Mouse (Mus musculus) right cerebral cortex, adult 2 months (tissue): ENCODE data around the gene Tgm2.

ENCODE experiments used
- DNase-seq, 2 experiments: peaks; one replicate each; pipeline ENCODE4 v3.0.0; 2021 to 2022; ENCODE audit warnings: low spot score in 2 of 2

The Tgm2 gene

GRCm38 (mm10) chr2:158141690-158142440, 4.4 kb downstream of the Tgm2 start:
- no peak for DNase-seq

- no peak for DNase-seq
Observed at GRCm38 (mm10) chr2:158141271-158141670, 5.0 kb downstream of the Tgm2 start.

DNA sequence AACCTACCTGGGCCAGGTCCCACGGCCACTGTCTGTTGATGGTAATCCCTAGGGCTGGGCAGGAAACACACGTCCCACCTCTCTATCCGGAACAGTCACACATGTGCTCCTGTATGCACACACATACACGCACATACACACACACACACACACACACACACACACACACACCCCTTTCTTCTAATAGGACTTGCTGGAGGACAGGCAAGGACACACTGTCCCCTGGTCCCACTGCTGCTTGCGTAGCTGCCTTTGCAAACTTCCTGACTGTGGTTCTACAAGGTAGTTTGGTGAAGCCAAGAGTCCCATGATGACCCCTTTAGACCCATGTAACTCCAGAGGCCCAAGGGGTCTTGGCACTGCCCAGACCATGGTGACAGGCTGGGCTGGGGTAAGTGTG, 5.6 kb downstream of the Tgm2 start:
- DNase-seq, result no peak

DNA sequence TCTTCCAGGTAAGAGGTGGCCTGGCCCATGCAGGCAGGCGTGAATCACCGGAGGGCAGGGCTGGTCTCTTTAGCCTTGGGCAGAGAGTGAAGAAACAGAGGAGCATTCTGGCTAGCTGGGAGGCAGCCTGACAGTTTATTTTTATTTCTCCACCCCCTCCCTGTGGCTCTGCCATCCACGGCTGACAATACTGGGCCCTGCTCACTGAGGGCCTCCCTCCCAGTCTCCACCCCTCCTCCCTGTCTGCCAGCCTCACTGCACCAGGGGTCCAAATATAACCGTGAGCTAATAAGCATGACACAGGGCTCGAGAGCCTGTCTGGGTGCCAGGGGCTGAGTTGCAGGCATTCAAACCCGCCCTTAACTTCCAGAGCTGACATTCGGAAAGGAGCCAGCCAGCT, 6.6 kb downstream of the Tgm2 start:
- peak; percentile 35 to 42 for DNase-seq

GRCm38 (mm10) chr2:158138778-158139177, 7.5 kb downstream of the Tgm2 start:
- no peak for DNase-seq

GRCm38 (mm10) chr2:158137771-158138170, 8.5 kb downstream of the Tgm2 start:
- DNase-seq, result no peak

DNA sequence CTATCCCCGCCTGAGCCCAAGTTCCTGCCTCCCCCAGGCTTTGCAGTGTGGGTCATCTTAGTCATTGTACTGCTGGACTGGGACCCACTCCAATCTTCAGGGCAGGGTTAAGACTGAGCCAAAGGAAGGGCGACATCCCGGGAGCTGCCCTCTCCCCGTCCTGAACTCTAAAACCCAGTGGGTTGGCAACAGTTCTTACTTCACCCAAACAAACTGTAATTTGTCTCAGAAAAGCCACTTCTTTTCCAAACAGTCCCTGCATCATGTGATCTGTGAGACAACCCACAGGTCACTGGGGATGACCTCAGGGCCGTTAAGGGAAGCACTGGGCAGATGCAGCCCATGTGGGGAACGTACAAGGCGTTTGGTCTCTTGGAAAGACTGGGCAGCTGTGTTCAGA, 10.0 kb downstream of the Tgm2 start:
- DNase-seq, result no peak

DNA sequence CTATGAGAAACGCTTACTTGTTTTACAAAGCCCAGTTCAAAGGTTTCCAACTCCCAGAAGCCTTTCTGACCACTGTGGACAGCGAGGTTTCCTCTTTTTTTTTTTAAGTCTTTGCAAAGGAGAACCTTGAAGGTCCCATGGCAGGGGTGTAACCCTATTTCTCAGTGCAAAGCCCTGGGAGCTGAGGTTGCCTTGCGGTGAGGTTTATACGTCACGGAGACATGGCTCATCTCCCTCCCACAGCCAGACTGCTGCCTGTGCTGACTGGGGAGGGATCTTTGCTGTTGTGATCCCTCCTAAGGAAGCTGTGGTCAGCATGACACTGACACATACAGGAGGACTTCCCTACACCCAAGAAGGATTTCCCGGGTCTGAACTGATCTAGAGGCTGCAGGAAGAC, 13.2 kb downstream of the Tgm2 start:
- DNase-seq, result no peak

GRCm38 (mm10) chr2:158132320-158132719, 13.9 kb downstream of the Tgm2 start:
- DNase-seq, result no peak

GRCm38 (mm10) chr2:158131197-158131835, 14.9 kb downstream of the Tgm2 start:
- no peak for DNase-seq

- no peak for DNase-seq
Observed at GRCm38 (mm10) chr2:158130391-158130986, 15.7 kb downstream of the Tgm2 start.

GRCm38 (mm10) chr2:158129291-158130002, 16.8 kb downstream of the Tgm2 start:
- DNase-seq, result no peak

- no peak for DNase-seq
Observed at GRCm38 (mm10) chr2:158128461-158129130, 17.6 kb downstream of the Tgm2 start.

DNA sequence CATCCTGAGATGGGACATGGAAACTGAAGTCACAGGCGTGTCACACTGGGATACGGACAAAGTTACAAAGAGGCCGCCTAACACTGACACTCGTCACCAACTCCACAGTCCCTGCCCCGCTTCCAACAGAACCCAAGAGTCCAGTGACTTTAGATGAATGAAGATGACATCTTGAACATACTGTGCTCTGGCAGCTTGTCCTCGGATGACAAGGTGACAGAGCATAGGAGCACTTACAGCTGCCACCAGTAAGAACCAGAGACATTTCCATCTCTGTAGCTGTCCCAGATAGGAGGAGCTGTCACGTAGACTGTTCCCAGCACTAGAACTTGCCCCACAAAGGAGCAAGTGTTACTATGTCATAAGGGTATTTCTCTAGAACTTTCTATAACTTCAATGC, 18.4 kb downstream of the Tgm2 start:
- DNase-seq, result no peak

GRCm38 (mm10) chr2:158127245-158127644, 19.0 kb downstream of the Tgm2 start:
- no peak for DNase-seq

- DNase-seq, result no peak
Observed at GRCm38 (mm10) chr2:158122814-158123213, 23.4 kb downstream of the Tgm2 start.

DNA sequence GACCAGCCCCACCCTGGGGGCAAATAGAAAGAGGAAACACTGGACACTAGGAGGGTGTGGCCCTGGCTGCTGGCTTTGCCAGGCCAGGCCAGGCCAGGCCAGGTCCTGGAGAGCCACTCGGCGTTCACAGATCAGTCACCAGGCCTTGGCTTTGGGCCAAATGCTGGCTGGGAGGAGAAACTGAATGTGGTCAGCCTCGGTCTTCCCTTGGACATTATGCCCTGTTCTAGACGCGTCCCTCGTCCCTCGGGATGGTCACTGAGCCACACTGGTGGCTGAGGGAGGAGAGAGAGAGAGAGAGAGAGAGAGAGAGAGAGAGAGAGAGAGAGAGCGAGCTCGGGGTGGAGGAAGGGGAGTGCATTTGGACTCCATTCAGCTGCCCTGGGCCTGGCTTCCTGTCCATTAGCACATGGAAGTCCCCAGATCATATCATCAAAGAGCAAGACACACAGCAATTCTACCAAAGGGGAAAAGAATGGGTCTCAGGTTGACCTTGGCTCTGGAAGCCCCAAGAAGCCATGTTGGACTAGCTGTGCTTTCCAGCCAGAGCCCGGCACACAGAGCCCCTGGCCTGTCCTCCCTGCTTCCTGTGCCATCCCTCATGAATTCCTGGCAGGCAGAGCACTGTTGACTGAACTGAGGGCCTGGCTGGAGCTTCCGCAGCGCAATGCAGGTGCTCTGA, 24.4 kb downstream of the Tgm2 start:
- no peak for DNase-seq

GRCm38 (mm10) chr2:158120868-158121267, 25.4 kb downstream of the Tgm2 start:
- DNase-seq, result no peak

GRCm38 (mm10) chr2:158120211-158120610, 26.0 kb downstream of the Tgm2 start:
- DNase-seq, result no peak

DNA sequence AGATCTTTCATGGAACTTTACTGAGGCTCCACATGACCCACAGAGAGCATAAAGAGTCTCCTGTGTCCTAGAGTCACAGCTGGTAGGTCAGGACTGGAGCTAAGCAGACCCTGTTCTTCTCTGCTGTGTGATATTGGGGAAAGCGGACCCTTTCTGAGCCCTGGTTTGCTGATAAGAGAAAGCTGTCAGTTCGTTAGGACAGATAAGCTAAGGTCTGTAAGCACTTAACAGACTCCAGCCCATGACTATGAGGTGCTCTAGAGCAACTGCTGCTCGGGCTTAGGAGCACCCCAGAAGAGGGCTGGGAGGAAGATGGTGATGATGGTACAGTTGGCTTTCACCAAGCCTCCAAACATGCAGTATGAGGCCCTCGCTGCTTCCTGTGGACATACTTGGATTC, 27.1 kb downstream of the Tgm2 start:
- no peak for DNase-seq

GRCm38 (mm10) chr2:158116653-158117052, 29.6 kb downstream of the Tgm2 start:
- no peak for DNase-seq
